Mouse (Mus musculus) heart, embryonic 14.5 days (tissue): Measurements from ENCODE around the gene Gm10352. TPM values are rescaled to one million over a fixed set of nuclear protein-coding genes. Genes with fewer than 3 reads are reported as not detected.
"Not testable (repeated sequence)": the region's sequence is repeated elsewhere in the genome, so short reads cannot be mapped to it uniquely, and the experiment has no call there.

Experiments
- ATAC-seq: fragments of 200-750 bp; cut with Nextera tagmentation; 2 replicates; pipeline ENCODE4 v1.8.0; 2017; ENCODE audit warnings: low read depth, moderate TSS enrichment; ENCODE audit not compliant: insufficient number of reproducible peaks, insufficient read depth, low FRiP score
- H3K27ac ChIP-seq, 2 experiments: fragments of 200-500 bp in 1 of 2; fragments of 300-500 bp in 1 of 2; sonication (generic) in 1 of 2; replicated peaks in 1 of 2; 2 replicates each; pipeline ENCODE4 v1.5.1; 2012 to 2014; ENCODE audit warnings: low read depth in 2 of 2, low read length in 2 of 2, control low read depth in 1 of 2, mild to moderate bottlenecking in 1 of 2, mixed read lengths in 1 of 2; ENCODE audit not compliant: control insufficient read depth in 1 of 2, insufficient read depth in 1 of 2
- H3K27me3 ChIP-seq: fragments of 300-500 bp; sonication (generic); 2 replicates; pipeline ENCODE4 v1.6.1; 2014; ENCODE audit warnings: mild to moderate bottlenecking, low read length, control low read depth; ENCODE audit not compliant: control insufficient read depth, insufficient read depth
- H3K36me3 ChIP-seq: fragments of 300-500 bp; sonication (generic); 2 replicates; pipeline ENCODE4 v1.6.1; 2014; ENCODE audit warnings: mild to moderate bottlenecking, control low read depth, low read length, mixed read lengths; ENCODE audit not compliant: control insufficient read depth, insufficient read depth
- H3K4me1 ChIP-seq, 2 experiments: fragments of 200-500 bp in 1 of 2; fragments of 300-500 bp in 1 of 2; sonication (generic) in 1 of 2; 2 replicates each; pipeline ENCODE4 v1.6.1; 2012 to 2014; ENCODE audit warnings: low read length in 2 of 2, control low read depth in 1 of 2, mixed read lengths in 1 of 2; ENCODE audit not compliant: control insufficient read depth in 2 of 2, insufficient read depth in 2 of 2
- H3K4me2 ChIP-seq: fragments of 300-500 bp; sonication (generic); 2 replicates; pipeline ENCODE4 v1.6.1; 2014; ENCODE audit warnings: mild to moderate bottlenecking, low read length
- H3K4me3 ChIP-seq, 2 experiments: fragments of 200-500 bp in 1 of 2; fragments of 300-500 bp in 1 of 2; sonication (generic) in 1 of 2; 2 replicates each; pipeline ENCODE4 v1.5.1; 2012 to 2014; ENCODE audit warnings: low read length in 2 of 2, mild to moderate bottlenecking in 2 of 2, control low read depth in 1 of 2, low read depth in 1 of 2, moderate library complexity in 1 of 2; ENCODE audit not compliant: control insufficient read depth in 1 of 2, insufficient read depth in 1 of 2
- H3K9ac ChIP-seq: fragments of 300-500 bp; sonication (generic); 2 replicates; pipeline ENCODE4 v1.6.1; 2014; ENCODE audit warnings: mild to moderate bottlenecking, low read length
- H3K9me3 ChIP-seq: fragments of 300-500 bp; sonication (generic); 2 replicates; pipeline ENCODE4 v1.6.1; 2016; ENCODE audit warnings: low read length, control low read depth; ENCODE audit not compliant: control insufficient read depth
- WGBS: fragments of 180-500 bp; shearing (Covaris S2); extraction: QIAGEN DNeasy Blood & Tissue Kit; methylation state at CpG from one replicate; pipeline ENCODE4 v1.1.7; 2014; 5-methylcytosine and 5-hydroxymethylcytosine counted together
- polyA plus RNA-seq: library from polyadenylated mRNA; unstranded; fragments of >200 nt; fragmentation: Nextera tagmentation; extraction: Ambion mirVana; gene quantifications from 2 replicates; pipeline ENCODE4 v1.2.1, GENCODE M21; 2014

Gene Gm10352
- not detected in 2 replicates for polyA plus RNA-seq

DNA sequence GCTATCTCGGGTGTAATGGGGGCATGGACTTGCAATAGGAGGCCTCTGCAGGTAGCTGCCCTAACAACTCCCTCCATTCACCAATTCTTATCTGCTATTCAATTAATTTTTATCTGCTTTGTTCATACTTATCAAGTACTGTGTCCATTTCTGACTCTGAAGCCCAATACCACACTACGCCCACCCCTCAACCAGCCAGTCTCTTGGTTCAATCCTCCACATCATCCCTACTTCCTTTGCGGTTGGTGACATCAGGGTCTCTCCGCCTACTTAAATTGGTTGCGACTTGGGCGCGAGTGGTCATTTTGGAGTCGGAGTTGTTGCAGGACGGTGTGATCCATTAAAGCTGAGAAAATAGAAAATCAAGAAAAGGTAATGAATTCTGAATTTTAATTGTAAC, at the start of gene Gm10352:
Gene Gm10352 (plus strand): TSS at position 301 of the 400 bp plus-strand sequence.
- H3K27ac ChIP-seq, H3K4me1 ChIP-seq, H3K9ac ChIP-seq, H3K9me3 ChIP-seq, H3K36me3 ChIP-seq, H3K4me3 ChIP-seq, H3K27me3 ChIP-seq, ATAC-seq, H3K4me2 ChIP-seq: not testable (repeated sequence)
- no CpG with 5 or more reads among the region's 9 CpGs for WGBS

DNA sequence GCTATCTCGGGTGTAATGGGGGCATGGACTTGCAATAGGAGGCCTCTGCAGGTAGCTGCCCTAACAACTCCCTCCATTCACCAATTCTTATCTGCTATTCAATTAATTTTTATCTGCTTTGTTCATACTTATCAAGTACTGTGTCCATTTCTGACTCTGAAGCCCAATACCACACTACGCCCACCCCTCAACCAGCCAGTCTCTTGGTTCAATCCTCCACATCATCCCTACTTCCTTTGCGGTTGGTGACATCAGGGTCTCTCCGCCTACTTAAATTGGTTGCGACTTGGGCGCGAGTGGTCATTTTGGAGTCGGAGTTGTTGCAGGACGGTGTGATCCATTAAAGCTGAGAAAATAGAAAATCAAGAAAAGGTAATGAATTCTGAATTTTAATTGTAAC, 31.5 kb downstream of the Gm10352 start, which contains the start of gene Gm29289:
Gene Gm29289 (plus strand): TSS at position 301 of the 400 bp plus-strand sequence.
- WGBS: no CpG with 5 or more reads among the region's 9 CpGs

More for the DNA sequence above, 31.5 kb downstream of the Gm10352 start, which contains the start of gene Gm29289:
- H3K27me3 ChIP-seq, H3K9me3 ChIP-seq, H3K36me3 ChIP-seq, H3K4me2 ChIP-seq, H3K4me3 ChIP-seq, ATAC-seq, H3K27ac ChIP-seq, H3K4me1 ChIP-seq, H3K9ac ChIP-seq: not testable (repeated sequence)

Other genes starting within 250 kb of the Gm10352 start
- not detected in 2 replicates for gene Sry, start 237.3 kb upstream of the Gm10352 start, polyA plus RNA-seq
- not detected in 2 replicates for gene H2al2b, start 180.3 kb upstream of the Gm10352 start, polyA plus RNA-seq
- not detected in 2 replicates for gene Gm4064, start 104.8 kb upstream of the Gm10352 start, polyA plus RNA-seq
- not detected in 2 replicates for gene Rbmy, start 70.3 kb upstream of the Gm10352 start, polyA plus RNA-seq
- not detected in 2 replicates for gene Gm10256, start 70.3 kb upstream of the Gm10352 start, polyA plus RNA-seq
- gene Gm29289, start 31.6 kb downstream of the Gm10352 start, polyA plus RNA-seq: not detected in 2 replicates